Mouse (Mus musculus) embryonic facial prominence, embryonic 12.5 days (tissue): Measurements from ENCODE around the gene Igdcc4. TPM values are rescaled to one million over a fixed set of nuclear protein-coding genes. Genes with fewer than 3 reads are reported as not detected.

Experiments used
- ATAC-seq: fragments of 200-750 bp; cut with Nextera tagmentation; 2 replicates; pipeline ENCODE4 v1.8.0; 2017; ENCODE audit not compliant: insufficient number of reproducible peaks, insufficient read depth, low FRiP score, low TSS enrichment
- H3K27ac ChIP-seq: fragments of 300-500 bp; sonication (generic); 2 replicates; pipeline ENCODE4 v1.5.1; 2016; ENCODE audit warnings: mild to moderate bottlenecking
- H3K27me3 ChIP-seq: fragments of 300-500 bp; sonication (generic); 2 replicates; pipeline ENCODE4 v1.6.1; 2016; ENCODE audit warnings: mild to moderate bottlenecking, moderate library complexity
- H3K36me3 ChIP-seq: fragments of 300-500 bp; sonication (generic); 2 replicates; pipeline ENCODE4 v1.6.1; 2016; ENCODE audit warnings: mild to moderate bottlenecking
- H3K4me1 ChIP-seq: fragments of 300-500 bp; sonication (generic); 2 replicates; pipeline ENCODE4 v1.6.1; 2016
- H3K4me2 ChIP-seq: fragments of 300-500 bp; sonication (generic); replicated peaks from 2 replicates; pipeline ENCODE4 v1.6.1; 2016; ENCODE audit warnings: mild to moderate bottlenecking, moderate library complexity
- H3K4me3 ChIP-seq: fragments of 300-500 bp; sonication (generic); 2 replicates; pipeline ENCODE4 v1.5.1; 2016; ENCODE audit warnings: mild to moderate bottlenecking
- H3K9ac ChIP-seq: fragments of 300-500 bp; sonication (generic); 2 replicates; pipeline ENCODE4 v1.6.1; 2016; ENCODE audit warnings: mild to moderate bottlenecking, moderate library complexity
- H3K9me3 ChIP-seq: fragments of 300-500 bp; sonication (generic); 2 replicates; pipeline ENCODE4 v1.6.1; 2016; ENCODE audit warnings: mild to moderate bottlenecking, moderate library complexity
- WGBS: fragments of 180-500 bp; shearing (Covaris S2); methylation state at CpG from one replicate; pipeline ENCODE4 v1.1.7; 2016; 5-methylcytosine and 5-hydroxymethylcytosine counted together
- polyA plus RNA-seq: library from polyadenylated mRNA; unstranded; fragments of >200 nt; fragmentation: Nextera tagmentation; extraction: Ambion mirVana; gene quantifications from 2 replicates; pipeline ENCODE4 v1.2.1, GENCODE M21; 2016

Igdcc4 gene
- polyA plus RNA-seq, 1 experiment from 2014 or later = 25.4 TPM

- Histone ChIP-seq H3K4me2 (peak overlapping the region; percentile 85), H3K27ac (peak overlapping the region; percentile 91), H3K9me3 (no peaks in the 10 kb centered on the region), H3K4me3 (peak overlapping the region; percentile 56), H3K36me3 (0 out of 2 replicates have a peak, but pooled peaks cover 6% of the 10 kb centered on the region), H3K9ac (peak overlapping the region; percentile 88), H3K4me1 (peaks cover 10% of the 10 kb centered on the region), H3K27me3 (no peaks in the 10 kb centered on the region; the same call in 1 of the 2 replicates)
- peak; percentile 72 for ATAC-seq
- under 1% methylated on average over 61 of the region's 73 CpGs for whole genome bisulfite sequencing
Measured at GRCm38 (mm10) chr9:65141306-65141975, 40.2 kb downstream of the Igdcc4 start.

DNA sequence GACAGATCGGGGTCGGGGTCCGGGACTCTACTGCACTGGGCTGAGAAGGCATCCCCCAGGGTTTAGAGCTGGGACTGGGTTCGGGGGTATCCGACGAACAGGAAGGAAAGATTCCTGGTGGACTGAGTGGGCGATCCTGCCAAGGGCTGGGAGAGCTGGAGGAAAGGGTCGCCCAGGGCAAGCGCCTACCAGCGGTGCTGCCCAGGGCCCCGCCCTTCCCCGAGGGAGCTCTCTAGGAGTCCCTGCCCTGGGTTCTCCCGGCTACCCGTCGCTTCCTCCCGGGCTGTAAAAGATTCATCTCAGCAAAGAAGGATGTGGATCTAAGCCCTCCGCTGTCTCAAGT, 40.7 kb downstream of the Igdcc4 start:
- WGBS = 0% methylated on average over 17 of the region's 17 CpGs
- ATAC-seq = peak; percentile 48; the same call in 1 of the 2 replicates
- Histone ChIP-seq H3K9me3 (no peaks in the 10 kb centered on the region), H3K4me1 (peaks cover 10% of the 10 kb centered on the region), H3K4me3 (peak overlapping the region; percentile 56), H3K36me3 (0 out of 2 replicates have a peak, but pooled peaks cover 6% of the 10 kb centered on the region), H3K4me2 (peak overlapping the region; percentile 85), H3K9ac (peak overlapping the region; percentile 88), H3K27me3 (no peaks in the 10 kb centered on the region; the same call in 1 of the 2 replicates), H3K27ac (peak overlapping the region; percentile 91)

DNA sequence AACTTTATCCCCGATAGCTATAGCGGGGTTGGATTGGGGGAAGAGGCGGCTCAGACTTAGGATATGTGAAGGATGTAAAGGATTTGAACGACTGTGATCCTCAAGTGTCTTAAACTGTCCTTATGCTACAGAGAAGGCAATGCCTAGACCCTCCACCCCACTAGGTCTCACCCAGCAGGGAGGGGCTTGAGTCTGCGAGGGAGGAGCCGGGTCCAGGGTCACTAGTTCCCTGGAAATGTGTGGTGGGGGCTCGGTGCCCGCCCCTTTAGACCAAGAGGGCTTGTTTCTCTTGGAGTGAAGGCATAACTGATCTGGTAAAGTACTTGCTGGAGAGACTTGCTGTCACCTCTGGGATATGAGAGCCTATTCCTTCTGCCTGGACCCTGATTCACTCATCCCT, 41.1 kb downstream of the Igdcc4 start:
- Histone ChIP-seq H3K4me3 (peak overlapping the region; percentile 56), H3K4me2 (peak overlapping the region; percentile 85), H3K4me1 (peaks cover 10% of the 10 kb centered on the region), H3K9me3 (no peaks in the 10 kb centered on the region), H3K36me3 (0 out of 2 replicates have a peak, but pooled peaks cover 6% of the 10 kb centered on the region), H3K9ac (peak overlapping the region; percentile 88), H3K27ac (no peak overlapping the region), H3K27me3 (no peaks in the 10 kb centered on the region; the same call in 1 of the 2 replicates)
- ATAC-seq = no peak
- WGBS = 2% methylated on average over 8 of the region's 8 CpGs

- Histone ChIP-seq H3K4me1 (peaks cover 6% of the 10 kb centered on the region), H3K4me3 (no peak overlapping the region), H3K27ac (no peak overlapping the region), H3K36me3 (0 out of 2 replicates have a peak, but pooled peaks cover 6% of the 10 kb centered on the region), H3K9me3 (no peaks in the 10 kb centered on the region), H3K27me3 (no peaks in the 10 kb centered on the region; the same call in 1 of the 2 replicates), H3K4me2 (no peak overlapping the region), H3K9ac (no peak overlapping the region)
- ATAC-seq = no peak
- 64% methylated on average over 5 of the region's 5 CpGs for WGBS
Measured at GRCm38 (mm10) chr9:65146001-65146400, 44.7 kb downstream of the Igdcc4 start.

DNA sequence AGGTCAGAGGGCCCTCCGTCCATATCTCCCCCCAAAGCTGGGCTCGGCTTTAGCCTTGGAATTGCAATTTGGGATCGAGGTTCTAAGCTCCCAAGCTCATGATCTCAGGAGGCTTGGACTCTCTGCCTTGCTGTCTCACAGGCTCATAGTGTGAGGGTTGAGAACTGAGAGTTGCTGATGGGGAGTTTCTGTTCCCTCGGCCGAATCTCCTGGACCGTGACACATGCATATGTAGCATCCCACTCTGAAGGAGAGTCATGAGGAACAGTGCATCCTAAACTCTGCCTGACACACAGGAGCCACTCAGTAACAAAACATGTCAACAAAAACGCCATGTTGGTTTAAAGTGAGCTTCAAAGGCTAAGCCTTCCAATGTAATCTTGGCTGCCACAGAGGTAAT, 47.2 kb downstream of the Igdcc4 start:
- Histone ChIP-seq H3K9ac (no peak overlapping the region), H3K4me2 (no peak overlapping the region), H3K27me3 (no peaks in the 10 kb centered on the region; the same call in 1 of the 2 replicates), H3K36me3 (0 out of 2 replicates have a peak, but pooled peaks cover 6% of the 10 kb centered on the region), H3K9me3 (no peaks in the 10 kb centered on the region), H3K4me1 (peaks cover 11% of the 10 kb centered on the region), H3K4me3 (no peak overlapping the region), H3K27ac (no peak overlapping the region)
- WGBS = 85% methylated on average over 7 of the region's 7 CpGs
- ATAC-seq = no peak

DNA sequence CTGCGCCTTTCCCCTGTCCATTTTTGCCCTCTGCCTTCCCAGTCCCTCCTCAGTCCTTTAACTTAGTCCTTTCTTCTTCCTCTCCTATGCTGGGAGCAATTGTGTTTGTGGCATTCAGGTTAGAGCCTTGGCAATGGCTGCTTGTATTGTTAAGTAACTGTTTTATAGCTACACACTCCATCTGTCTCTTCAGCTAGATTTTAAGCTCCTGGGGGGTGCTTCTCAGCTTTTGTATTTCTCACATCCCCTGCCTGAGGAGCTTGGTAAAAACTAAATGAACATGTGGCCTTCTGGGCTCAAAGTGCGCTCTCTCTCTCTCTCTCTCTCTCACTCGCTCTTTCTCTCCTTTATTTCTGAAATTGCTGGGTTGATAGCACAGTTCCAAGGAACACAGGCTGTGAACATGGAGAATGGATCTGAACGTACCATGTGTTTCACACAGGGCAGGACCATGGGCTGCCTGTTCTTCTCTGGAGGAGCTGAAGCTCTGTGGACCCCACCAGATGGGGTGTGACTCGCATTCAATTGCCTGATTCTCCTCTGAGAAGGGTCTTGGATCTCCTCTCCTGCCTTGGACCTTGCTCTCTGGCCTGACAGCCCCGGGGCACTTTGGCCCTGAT, 51.5 kb downstream of the Igdcc4 start:
- Histone ChIP-seq H3K9ac (peak overlapping the region; percentile 5; the same call in 1 of the 2 replicates), H3K4me1 (peaks cover 45% of the 10 kb centered on the region), H3K9me3 (no peaks in the 10 kb centered on the region), H3K27ac (peak overlapping the region; percentile 69), H3K4me2 (no peak overlapping the region), H3K27me3 (no peaks in the 10 kb centered on the region), H3K36me3 (no peaks in the 10 kb centered on the region), H3K4me3 (no peak overlapping the region)
- whole genome bisulfite sequencing = 42% methylated on average over 6 of the region's 6 CpGs
- ATAC-seq = no peak

DNA sequence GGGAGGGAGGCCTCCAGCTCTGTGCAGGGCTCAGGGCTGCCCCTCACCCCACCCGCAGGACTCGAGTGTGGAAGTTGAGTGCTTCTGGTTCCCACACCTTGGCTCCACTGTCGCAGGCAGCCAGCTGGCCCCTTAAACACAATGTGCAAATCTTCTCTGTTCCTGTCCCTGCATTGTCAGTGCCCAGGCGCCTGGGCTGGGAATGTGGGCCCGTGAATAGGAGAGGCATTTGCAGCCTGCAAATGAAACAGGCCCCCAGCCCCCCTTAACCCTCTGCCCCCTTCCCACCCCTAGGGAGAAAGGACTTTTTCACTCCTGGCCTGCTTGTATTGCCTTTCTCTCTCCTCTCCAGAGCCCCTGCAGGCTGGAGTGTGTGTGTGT, 52.0 kb downstream of the Igdcc4 start:
- Histone ChIP-seq H3K4me3 (no peak overlapping the region), H3K9me3 (no peaks in the 10 kb centered on the region), H3K4me2 (no peak overlapping the region), H3K36me3 (no peaks in the 10 kb centered on the region), H3K27ac (peak overlapping the region; percentile 69), H3K9ac (peak overlapping the region; percentile 5; the same call in 1 of the 2 replicates), H3K27me3 (no peaks in the 10 kb centered on the region), H3K4me1 (peaks cover 45% of the 10 kb centered on the region)
- 6% methylated on average over 5 of the region's 5 CpGs for WGBS
- no peak for ATAC-seq

DNA sequence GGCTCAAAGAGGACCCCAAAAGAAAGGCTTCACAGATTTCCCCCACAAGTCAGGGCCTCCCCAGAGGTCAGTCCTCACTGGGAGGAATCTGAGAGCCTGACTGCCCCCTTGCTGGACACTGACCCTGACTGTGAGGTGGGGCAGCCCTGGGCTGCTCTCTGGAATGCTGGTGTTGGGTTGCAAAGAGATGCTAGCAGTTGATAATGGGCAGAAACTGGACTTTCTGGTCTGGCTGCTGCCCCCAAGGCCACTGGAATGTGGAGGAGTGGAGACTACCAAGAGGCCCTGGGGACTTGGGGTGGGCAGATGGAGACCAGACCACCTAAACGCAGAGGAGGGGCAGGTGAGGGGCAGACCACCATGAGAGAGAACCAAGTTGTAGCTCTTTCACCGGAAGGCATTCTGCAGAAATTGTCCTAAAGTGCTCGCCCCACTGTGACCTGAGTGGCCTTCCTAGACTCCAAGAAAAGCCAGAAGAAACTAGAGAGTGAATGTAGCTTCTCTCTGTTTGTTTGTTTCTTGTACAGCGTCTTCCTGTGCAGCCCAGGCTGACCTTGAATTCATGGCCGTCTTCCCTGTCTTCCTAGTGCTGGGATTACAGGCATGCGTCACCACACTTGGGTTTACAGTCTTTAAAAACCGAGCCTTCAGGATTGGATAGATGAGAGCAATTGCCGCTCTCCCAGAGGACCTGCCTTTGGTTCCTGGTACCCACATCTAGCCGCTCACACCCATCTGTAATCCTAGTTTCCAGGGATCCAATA, 53.6 kb downstream of the Igdcc4 start:
- no peak overlapping the region for H3K4me3 ChIP-seq
- peak overlapping the region; percentile 24; the same call in 1 of the 2 replicates for H3K27ac ChIP-seq
- peaks cover 48% of the 10 kb centered on the region for H3K4me1 ChIP-seq
- no peak overlapping the region for H3K9ac ChIP-seq
- ATAC-seq = no peak
- WGBS = 38% methylated on average over 9 of the region's 9 CpGs
- no peaks in the 10 kb centered on the region for H3K9me3 ChIP-seq
- H3K4me2 ChIP-seq = no peak overlapping the region
- H3K36me3 ChIP-seq = peaks cover 5% of the 10 kb centered on the region; the same call in 1 of the 2 replicates
- no peaks in the 10 kb centered on the region for H3K27me3 ChIP-seq

- no peaks in the 10 kb centered on the region for H3K9me3 ChIP-seq
- H3K27me3 ChIP-seq = no peaks in the 10 kb centered on the region
- no peak for ATAC-seq
- H3K4me1 ChIP-seq = peaks cover 55% of the 10 kb centered on the region
- WGBS = 6% methylated on average over 8 of the region's 8 CpGs
- H3K9ac ChIP-seq = no peak overlapping the region
- no peak overlapping the region for H3K4me3 ChIP-seq
- no peak overlapping the region for H3K27ac ChIP-seq
- peak overlapping the region; percentile 22; the same call in 1 of the 2 replicates for H3K4me2 ChIP-seq
- peaks cover 5% of the 10 kb centered on the region; the same call in 1 of the 2 replicates for H3K36me3 ChIP-seq
Measured at GRCm38 (mm10) chr9:65156604-65157003, 55.3 kb downstream of the Igdcc4 start.

GRCm38 (mm10) chr9:65157631-65158030, 56.3 kb downstream of the Igdcc4 start:
- peaks cover 5% of the 10 kb centered on the region; the same call in 1 of the 2 replicates for H3K36me3 ChIP-seq
- H3K4me2 ChIP-seq = no peak overlapping the region
- H3K9me3 ChIP-seq = no peaks in the 10 kb centered on the region
- ATAC-seq = no peak
- H3K4me3 ChIP-seq = no peak overlapping the region
- H3K9ac ChIP-seq = no peak overlapping the region
- no peak overlapping the region for H3K27ac ChIP-seq
- 0 out of 2 replicates have a peak, but pooled peaks cover 4% of the 10 kb centered on the region for H3K27me3 ChIP-seq
- peaks cover 63% of the 10 kb centered on the region for H3K4me1 ChIP-seq
- whole genome bisulfite sequencing = 19% methylated on average over 6 of the region's 6 CpGs

DNA sequence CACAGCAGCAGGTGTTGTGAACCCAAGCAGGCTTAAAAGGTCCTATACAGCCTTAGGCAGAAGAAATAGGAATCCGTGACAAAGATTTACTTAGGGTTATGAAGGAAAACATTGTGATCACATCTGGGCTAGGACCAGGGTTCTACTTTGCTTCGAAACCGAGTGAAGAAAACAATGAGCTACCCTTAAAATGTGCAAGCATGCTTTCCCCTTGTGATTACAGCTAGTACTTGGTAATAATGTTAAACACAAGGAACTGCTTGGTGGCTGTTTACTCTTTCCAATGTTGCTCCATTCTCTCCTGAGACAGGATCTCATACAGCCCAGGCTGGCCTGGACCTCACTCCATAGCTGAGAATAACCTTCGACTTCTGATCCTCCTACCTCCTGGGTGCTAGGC, 59.9 kb downstream of the Igdcc4 start:
- Histone ChIP-seq H3K4me1 (peaks cover 53% of the 10 kb centered on the region), H3K27me3 (peaks cover 6% of the 10 kb centered on the region; the same call in 1 of the 2 replicates), H3K4me3 (no peak overlapping the region), H3K9ac (no peak overlapping the region), H3K27ac (no peak overlapping the region), H3K9me3 (no peaks in the 10 kb centered on the region), H3K4me2 (no peak overlapping the region), H3K36me3 (peaks cover 5% of the 10 kb centered on the region; the same call in 1 of the 2 replicates)
- no peak for ATAC-seq
- WGBS = 22% methylated on average over 4 of the region's 4 CpGs
